Mouse (Mus musculus): ENCODE data around the gene Sestd1. TPM values are rescaled to one million over a fixed set of nuclear protein-coding genes. Genes with fewer than 3 reads are reported as not detected.

The Sestd1 gene
- polyA plus RNA-seq, 1 experiment from 2014 or later: 27.3 TPM

- no peak for ATAC-seq (ENCODE audit: low FRiP score)
These were observed 67.5 kb downstream of the Sestd1 start for GRCm38 (mm10) chr2:77212885-77213284.

GRCm38 (mm10) chr2:77206951-77207350 lies 73.4 kb downstream of the Sestd1 start:
- Histone ChIP-seq H3K9ac (ENCODE audit: low read length) (no peak overlapping the region), H3K27ac (ENCODE audit: low read depth, low read length) (no peak overlapping the region), H3K27me3 (ENCODE audit: control insufficient read depth, insufficient read depth, low read length) (no peaks in the 10 kb centered on the region), H3K4me2 (no peak overlapping the region), H3K4me1 (ENCODE audit: control insufficient read depth, insufficient read depth, low read length) (no peaks in the 10 kb centered on the region), H3K4me3 (ENCODE audit: low read depth, low read length) (no peak overlapping the region), H3K36me3 (ENCODE audit: control insufficient read depth, insufficient read depth, low read length) (peaks cover 2% of the 10 kb centered on the region; the same call in 1 of the 2 replicates), H3K9me3 (ENCODE audit: control insufficient read depth, low read length) (no peaks in the 10 kb centered on the region)
- 94% methylated on average over 3 of the region's 3 CpGs for WGBS
- ATAC-seq (ENCODE audit: low FRiP score) (no peak), DNase-seq (ENCODE audit: low spot score, missing footprints) (no peak)

More at GRCm38 (mm10) chr2:77212885-77213284, 67.5 kb downstream of the Sestd1 start:
- no peak overlapping the region for H3K4me3 ChIP-seq (ENCODE audit: low read depth, low read length)
- peaks cover 5% of the 10 kb centered on the region; the same call in 1 of the 2 replicates for H3K36me3 ChIP-seq (ENCODE audit: control insufficient read depth, insufficient read depth, low read length)
- DNase-seq (ENCODE audit: low spot score, missing footprints): peak; percentile 74
- H3K4me2 ChIP-seq: no peak overlapping the region
- 67% methylated on average over 5 of the region's 5 CpGs for WGBS
- H3K9ac ChIP-seq (ENCODE audit: low read length): no peak overlapping the region
- H3K27ac ChIP-seq (ENCODE audit: low read depth, low read length): no peak overlapping the region
- H3K27me3 ChIP-seq (ENCODE audit: control insufficient read depth, insufficient read depth, low read length): no peaks in the 10 kb centered on the region
- no peaks in the 10 kb centered on the region for H3K4me1 ChIP-seq (ENCODE audit: control insufficient read depth, insufficient read depth, low read length)
- H3K9me3 ChIP-seq (ENCODE audit: control insufficient read depth, low read length): no peaks in the 10 kb centered on the region

GRCm38 (mm10) chr2:77203916-77204315 lies 76.5 kb downstream of the Sestd1 start:
- Histone ChIP-seq H3K27me3 (ENCODE audit: control insufficient read depth, insufficient read depth, low read length) (no peaks in the 10 kb centered on the region), H3K36me3 (ENCODE audit: control insufficient read depth, insufficient read depth, low read length) (no peaks in the 10 kb centered on the region), H3K4me3 (ENCODE audit: low read depth, low read length) (no peak overlapping the region), H3K4me1 (ENCODE audit: control insufficient read depth, insufficient read depth, low read length) (no peaks in the 10 kb centered on the region; the same call in 1 of the 2 replicates), H3K4me2 (no peak overlapping the region), H3K9ac (ENCODE audit: low read length) (no peak overlapping the region), H3K9me3 (ENCODE audit: control insufficient read depth, low read length) (no peaks in the 10 kb centered on the region), H3K27ac (ENCODE audit: low read depth, low read length) (no peak overlapping the region)
- DNase-seq (ENCODE audit: low spot score, missing footprints): no peak
- 59% methylated on average over 2 of the region's 2 CpGs for WGBS
- ATAC-seq (ENCODE audit: low FRiP score): no peak

GRCm38 (mm10) chr2:77201900-77202299 lies 78.5 kb downstream of the Sestd1 start:
- H3K9me3 ChIP-seq (ENCODE audit: control insufficient read depth, low read length): no peaks in the 10 kb centered on the region
- no peak overlapping the region for H3K4me3 ChIP-seq (ENCODE audit: low read depth, low read length)
- ATAC-seq (ENCODE audit: low FRiP score) (no peak), DNase-seq (ENCODE audit: low spot score, missing footprints) (no peak)
- no peaks in the 10 kb centered on the region for H3K36me3 ChIP-seq (ENCODE audit: control insufficient read depth, insufficient read depth, low read length)
- no peaks in the 10 kb centered on the region for H3K27me3 ChIP-seq (ENCODE audit: control insufficient read depth, insufficient read depth, low read length)
- no peak overlapping the region for H3K27ac ChIP-seq (ENCODE audit: low read depth, low read length)
- WGBS: 98% methylated on average over 1 of the region's 1 CpGs
- H3K9ac ChIP-seq (ENCODE audit: low read length): no peak overlapping the region
- no peaks in the 10 kb centered on the region; the same call in 1 of the 2 replicates for H3K4me1 ChIP-seq (ENCODE audit: control insufficient read depth, insufficient read depth, low read length)
- H3K4me2 ChIP-seq: no peak overlapping the region

- H3K9ac ChIP-seq (ENCODE audit: low read length): no peak overlapping the region
- no peak for ATAC-seq (ENCODE audit: low FRiP score)
- H3K4me1 ChIP-seq (ENCODE audit: control insufficient read depth, insufficient read depth, low read length): no peaks in the 10 kb centered on the region; the same call in 1 of the 2 replicates
- DNase-seq (ENCODE audit: low spot score, missing footprints): no peak
- no peaks in the 10 kb centered on the region for H3K27me3 ChIP-seq (ENCODE audit: control insufficient read depth, insufficient read depth, low read length)
- H3K27ac ChIP-seq (ENCODE audit: low read depth, low read length): no peak overlapping the region
- no peaks in the 10 kb centered on the region for H3K36me3 ChIP-seq (ENCODE audit: control insufficient read depth, insufficient read depth, low read length)
- no peak overlapping the region for H3K4me2 ChIP-seq
- H3K4me3 ChIP-seq (ENCODE audit: low read depth, low read length): no peak overlapping the region
- WGBS: 96% methylated on average over 5 of the region's 5 CpGs
- H3K9me3 ChIP-seq (ENCODE audit: control insufficient read depth, low read length): no peaks in the 10 kb centered on the region
These were observed 79.3 kb downstream of the Sestd1 start for GRCm38 (mm10) chr2:77200958-77201614.

GRCm38 (mm10) chr2:77200379-77200778 lies 80.0 kb downstream of the Sestd1 start:
- Histone ChIP-seq H3K27me3 (ENCODE audit: control insufficient read depth, insufficient read depth, low read length) (no peaks in the 10 kb centered on the region), H3K4me3 (ENCODE audit: low read depth, low read length) (no peak overlapping the region), H3K27ac (ENCODE audit: low read depth, low read length) (no peak overlapping the region), H3K9me3 (ENCODE audit: control insufficient read depth, low read length) (no peaks in the 10 kb centered on the region), H3K4me1 (ENCODE audit: control insufficient read depth, insufficient read depth, low read length) (no peaks in the 10 kb centered on the region; the same call in 1 of the 2 replicates), H3K4me2 (no peak overlapping the region), H3K36me3 (ENCODE audit: control insufficient read depth, insufficient read depth, low read length) (no peaks in the 10 kb centered on the region), H3K9ac (ENCODE audit: low read length) (no peak overlapping the region)
- ATAC-seq (ENCODE audit: low FRiP score) (no peak), DNase-seq (ENCODE audit: low spot score, missing footprints) (no peak)
- 88% methylated on average over 4 of the region's 4 CpGs for WGBS

GRCm38 (mm10) chr2:77198246-77198645 lies 82.1 kb downstream of the Sestd1 start:
- H3K9me3 ChIP-seq (ENCODE audit: control insufficient read depth, low read length): no peaks in the 10 kb centered on the region
- ATAC-seq (ENCODE audit: low FRiP score) (no peak), DNase-seq (ENCODE audit: low spot score, missing footprints) (no peak)
- H3K27me3 ChIP-seq (ENCODE audit: control insufficient read depth, insufficient read depth, low read length): no peaks in the 10 kb centered on the region
- no peaks in the 10 kb centered on the region; the same call in 1 of the 2 replicates for H3K36me3 ChIP-seq (ENCODE audit: control insufficient read depth, insufficient read depth, low read length)
- no peak overlapping the region for H3K9ac ChIP-seq (ENCODE audit: low read length)
- H3K27ac ChIP-seq (ENCODE audit: low read depth, low read length): no peak overlapping the region
- no peak overlapping the region for H3K4me2 ChIP-seq
- H3K4me3 ChIP-seq (ENCODE audit: low read depth, low read length): no peak overlapping the region
- H3K4me1 ChIP-seq (ENCODE audit: control insufficient read depth, insufficient read depth, low read length): no peaks in the 10 kb centered on the region; the same call in 1 of the 2 replicates
- 94% methylated on average over 5 of the region's 5 CpGs for WGBS

- Histone ChIP-seq H3K27me3 (ENCODE audit: control insufficient read depth, insufficient read depth, low read length) (no peaks in the 10 kb centered on the region), H3K4me2 (no peak overlapping the region), H3K4me1 (ENCODE audit: control insufficient read depth, insufficient read depth, low read length) (no peaks in the 10 kb centered on the region; the same call in 1 of the 2 replicates), H3K36me3 (ENCODE audit: control insufficient read depth, insufficient read depth, low read length) (no peaks in the 10 kb centered on the region; the same call in 1 of the 2 replicates), H3K9me3 (ENCODE audit: control insufficient read depth, low read length) (no peaks in the 10 kb centered on the region), H3K9ac (ENCODE audit: low read length) (no peak overlapping the region), H3K27ac (ENCODE audit: low read depth, low read length) (no peak overlapping the region), H3K4me3 (ENCODE audit: low read depth, low read length) (no peak overlapping the region)
- DNase-seq (ENCODE audit: low spot score, missing footprints) (no peak), ATAC-seq (ENCODE audit: low FRiP score) (no peak)
- WGBS: 93% methylated on average over 4 of the region's 4 CpGs
These were observed 83.6 kb downstream of the Sestd1 start for GRCm38 (mm10) chr2:77196819-77197218.

- no peaks in the 10 kb centered on the region for H3K27me3 ChIP-seq (ENCODE audit: control insufficient read depth, insufficient read depth, low read length)
- H3K4me2 ChIP-seq: no peak overlapping the region
- no peak overlapping the region for H3K27ac ChIP-seq (ENCODE audit: low read depth, low read length)
- ATAC-seq (ENCODE audit: low FRiP score) (no peak), DNase-seq (ENCODE audit: low spot score, missing footprints) (no peak)
- H3K36me3 ChIP-seq (ENCODE audit: control insufficient read depth, insufficient read depth, low read length): no peaks in the 10 kb centered on the region; the same call in 1 of the 2 replicates
- WGBS: 91% methylated on average over 5 of the region's 5 CpGs
- H3K9me3 ChIP-seq (ENCODE audit: control insufficient read depth, low read length): no peaks in the 10 kb centered on the region
- H3K4me3 ChIP-seq (ENCODE audit: low read depth, low read length): no peak overlapping the region
- H3K9ac ChIP-seq (ENCODE audit: low read length): no peak overlapping the region
- no peaks in the 10 kb centered on the region for H3K4me1 ChIP-seq (ENCODE audit: control insufficient read depth, insufficient read depth, low read length)
These were observed 85.3 kb downstream of the Sestd1 start for GRCm38 (mm10) chr2:77195056-77195455.

Data from midbrain, embryonic 11.5 days (tissue).